Mouse (Mus musculus) heart, adult 18-20 months (tissue): Measurements from ENCODE around the gene Pnpo. TPM values are rescaled to one million over a fixed set of nuclear protein-coding genes. Genes with fewer than 3 reads are reported as not detected.

Experiments
- DNase-seq, 2 experiments: peaks; one replicate each; pipeline ENCODE4 v3.0.0; 2021 to 2022; ENCODE audit warnings: mixed read lengths in 1 of 2
- long read RNA-seq, 2 experiments: library from polyadenylated mRNA; stranded (forward); transcript quantifications; one replicate each; pipeline ENCODE4 v2.0.0; 2021
- total RNA-seq, 2 experiments: library from RNA; stranded (reverse); gene quantifications; 2 replicates each; pipeline ENCODE4 v1.2.3; 2021

Gene Pnpo
- 10 to 100 TPM; 16.7 to 17.4 TPM for total RNA-seq
- long read RNA-seq, experiment 1, transcript Pnpo-201 (7 exons, 1,994 nt): major isoform, 23 of 25 reads
- long read RNA-seq, experiment 1, partial matches to known transcripts: 0 of 25 reads
- long read RNA-seq, experiment 1, other reads (novel, unspliced or antisense): 2 of 25 reads
- long read RNA-seq, experiment 2, transcript Pnpo-201 (7 exons, 1,994 nt): major isoform, 9 of 10 reads
- long read RNA-seq, experiment 2, partial matches to known transcripts: 0 of 10 reads
- long read RNA-seq, experiment 2, other reads (novel, unspliced or antisense): 1 of 10 reads

GRCm38 (mm10) chr11:96943746-96944304 lies at the start of gene Pnpo:
Pnpo (minus strand) TSS chr11:96943986.
- peak; percentile 95 to 97 for DNase-seq

GRCm38 (mm10) chr11:96992722-96993311 lies 49.0 kb upstream of the Pnpo start:
- DNase-seq: no peak

- DNase-seq: no peak
Observed at GRCm38 (mm10) chr11:96991501-96991900, 47.7 kb upstream of the Pnpo start.

- no peak for DNase-seq
Observed at GRCm38 (mm10) chr11:96987873-96988655, 44.3 kb upstream of the Pnpo start.

GRCm38 (mm10) chr11:96986463-96986862 lies 42.7 kb upstream of the Pnpo start:
- no peak for DNase-seq

GRCm38 (mm10) chr11:96984903-96985302 lies 41.1 kb upstream of the Pnpo start:
- DNase-seq: no peak

- DNase-seq: no peak
Observed at GRCm38 (mm10) chr11:96982859-96983258, 39.1 kb upstream of the Pnpo start, which contains the start of gene Sp2. Sp2 (minus strand) TSS chr11:96982959.

GRCm38 (mm10) chr11:96982355-96982754 lies 38.6 kb upstream of the Pnpo start:
- peak; percentile 81 to 84 for DNase-seq

- DNase-seq: no peak
Observed at GRCm38 (mm10) chr11:96981461-96981860, 37.7 kb upstream of the Pnpo start.

- DNase-seq: no peak
Observed at GRCm38 (mm10) chr11:96980021-96980420, 36.2 kb upstream of the Pnpo start.

GRCm38 (mm10) chr11:96979329-96979728 lies 35.5 kb upstream of the Pnpo start:
- DNase-seq: no peak

- DNase-seq: no peak
Observed at GRCm38 (mm10) chr11:96978401-96979246, 34.8 kb upstream of the Pnpo start.

- peak; percentile 100 for DNase-seq
Observed at GRCm38 (mm10) chr11:96977606-96978400, 34.0 kb upstream of the Pnpo start.

GRCm38 (mm10) chr11:96976911-96977591 lies 33.3 kb upstream of the Pnpo start:
- peak in 1 of 2 experiments; percentile 94 for DNase-seq

- no peak for DNase-seq
Observed at GRCm38 (mm10) chr11:96976379-96976687, 32.5 kb upstream of the Pnpo start.

- peak; percentile 31 to 52 for DNase-seq
Observed at GRCm38 (mm10) chr11:96975511-96976378, 32.0 kb upstream of the Pnpo start.

- DNase-seq: peak in 1 of 2 experiments; percentile 19
Observed at GRCm38 (mm10) chr11:96974813-96975212, 31.0 kb upstream of the Pnpo start.

- peak; percentile 53 to 64 for DNase-seq
Observed at GRCm38 (mm10) chr11:96973426-96973964, 29.7 kb upstream of the Pnpo start.

- peak; percentile 49 to 66 for DNase-seq
Observed at GRCm38 (mm10) chr11:96972906-96973305, 29.1 kb upstream of the Pnpo start.
